Mouse (Mus musculus): ENCODE results near the gene Pex11b.

GRCm38 (mm10) chr3:96693579-96693978 lies 58.4 kb downstream of the Pex11b start:
- TF ChIP-seq CTCF (IDR thresholded peaks at IDR 0.05; ENCODE audit: low read depth) (no peak), EP300 (IDR thresholded peaks at IDR 0.05; ENCODE audit: low read depth) (no peak)
